Mouse (Mus musculus): ENCODE results near the gene Gm20517. TPM values are rescaled to one million over a fixed set of nuclear protein-coding genes. Genes with fewer than 3 reads are reported as not detected.

Gm20517 gene
- polyA plus RNA-seq (2012; rRNA removed; ENCODE audit: low replicate concordance) = 1.0 and 1.2 TPM in 2 replicates

GRCm38 (mm10) chr17:47610849-47611660, at the start of gene Gm20517, which contains the start of the genes Bysl and Med20:
TSS of gene Gm20517 (plus strand) at chr17:47611589.
TSS of gene Bysl (minus strand) at chr17:47611492.
TSS of gene Med20 (plus strand) at chr17:47611582.

GRCm38 (mm10) chr17:47630678-47631065, 19.3 kb downstream of the Gm20517 start, which contains the start of gene Usp49:
TSS of gene Usp49 (plus strand) at chr17:47630690.

GRCm38 (mm10) chr17:47688344-47688607, 76.9 kb downstream of the Gm20517 start, which contains the start of gene Tomm6:
TSS of gene Tomm6 (minus strand) at chr17:47688386.

GRCm38 (mm10) chr17:47688608-47689575, 77.5 kb downstream of the Gm20517 start, which contains the start of gene Frs3:
TSS of gene Frs3 (plus strand) at chr17:47689030.

GRCm38 (mm10) chr17:47694442-47694502, 82.9 kb downstream of the Gm20517 start, which contains the start of gene Gm21981:
TSS of gene Gm21981 (minus strand) at chr17:47694455.

GRCm38 (mm10) chr17:47694503-47695336, 83.3 kb downstream of the Gm20517 start, which contains the start of gene Prickle4:
TSS of gene Prickle4 (minus strand) at chr17:47694736.

GRCm38 (mm10) chr17:47726566-47726965, 115.2 kb downstream of the Gm20517 start, which contains the start of gene Pgc:
TSS of gene Pgc (plus strand) at chr17:47726842.

Other genes with a start within 250 kb of the Gm20517 start
- gene Mrps10, start 242.7 kb upstream of the Gm20517 start, polyA plus RNA-seq (2012; rRNA removed; ENCODE audit: low replicate concordance) = 19.5 and 27.3 TPM in 2 replicates
- gene Guca1b, start 226.2 kb upstream of the Gm20517 start, polyA plus RNA-seq (2012; rRNA removed; ENCODE audit: low replicate concordance) = 1.8 and 2.7 TPM in 2 replicates
- gene Guca1a, start 211.0 kb upstream of the Gm20517 start, polyA plus RNA-seq (2012; rRNA removed; ENCODE audit: low replicate concordance) = 1.6 and 2.7 TPM in 2 replicates
- 2.0 and 2.7 TPM in 2 replicates for gene AI661453, start 175.0 kb upstream of the Gm20517 start, polyA plus RNA-seq (2012; rRNA removed; ENCODE audit: low replicate concordance)
- 0.30 and 0.39 TPM in 2 replicates for gene 1700001C19Rik, start 174.2 kb upstream of the Gm20517 start, polyA plus RNA-seq (2012; rRNA removed; ENCODE audit: low replicate concordance)
- gene Taf8, start 109.3 kb upstream of the Gm20517 start, polyA plus RNA-seq (2012; rRNA removed; ENCODE audit: low replicate concordance) = 23.0 and 29.7 TPM in 2 replicates
- gene Ccnd3, start 106.5 kb upstream of the Gm20517 start, polyA plus RNA-seq (2012; rRNA removed; ENCODE audit: low replicate concordance) = 140 and 227 TPM in 2 replicates
- 8.7 and 11.1 TPM in 2 replicates for gene Bysl, start 97 bp upstream of the Gm20517 start, polyA plus RNA-seq (2012; rRNA removed; ENCODE audit: low replicate concordance)
- gene Med20, start within 50 bp of the Gm20517 start, polyA plus RNA-seq (2012; rRNA removed; ENCODE audit: low replicate concordance) = 20.8 and 39.5 TPM in 2 replicates
- 6.2 and 6.9 TPM in 2 replicates for gene Usp49, start 19.1 kb downstream of the Gm20517 start, polyA plus RNA-seq (2012; rRNA removed; ENCODE audit: low replicate concordance)
- gene Tomm6, start 76.8 kb downstream of the Gm20517 start, polyA plus RNA-seq (2012; rRNA removed; ENCODE audit: low replicate concordance) = 114 and 120 TPM in 2 replicates
- 15.2 and 18.4 TPM in 2 replicates for gene Frs3, start 77.4 kb downstream of the Gm20517 start, polyA plus RNA-seq (2012; rRNA removed; ENCODE audit: low replicate concordance)
- 0.98 and 1.2 TPM in 2 replicates for gene Gm21981, start 82.9 kb downstream of the Gm20517 start, polyA plus RNA-seq (2012; rRNA removed; ENCODE audit: low replicate concordance)
- 5.1 and 8.2 TPM in 2 replicates for gene Prickle4, start 83.1 kb downstream of the Gm20517 start, polyA plus RNA-seq (2012; rRNA removed; ENCODE audit: low replicate concordance)
- 0.75 and 0.88 TPM in 2 replicates for gene Pgc, start 115.3 kb downstream of the Gm20517 start, polyA plus RNA-seq (2012; rRNA removed; ENCODE audit: low replicate concordance)
- gene Tfeb, start 125.4 kb downstream of the Gm20517 start, polyA plus RNA-seq (2012; rRNA removed; ENCODE audit: low replicate concordance) = 55.1 and 72.0 TPM in 2 replicates
- 30.1 and 64.7 TPM in 2 replicates for gene Mdfi, start 223.1 kb downstream of the Gm20517 start, polyA plus RNA-seq (2012; rRNA removed; ENCODE audit: low replicate concordance)

All from mammary gland, adult 2 months (tissue).